Mouse (Mus musculus): ENCODE measurements around the gene Arhgap15. TPM values are rescaled to one million over a fixed set of nuclear protein-coding genes. Genes with fewer than 3 reads are reported as not detected.

Arhgap15 gene
- polyA plus RNA-seq, 1 experiment = 9.5 TPM

- H3K4me1 ChIP-seq (replicated peaks; ENCODE audit: control insufficient read depth, insufficient read depth, low read length) = no peaks in the 10 kb centered on the region
- no peak for DNase-seq
- H3K27ac ChIP-seq (ENCODE audit: control insufficient read depth, insufficient read depth, low read length) = no peak overlapping the region
- 97% methylated on average over 5 of the region's 5 CpGs for WGBS
- H3K36me3 ChIP-seq (ENCODE audit: control insufficient read depth, insufficient read depth, low read length) = no peaks in the 10 kb centered on the region
- TF ChIP-seq CTCF (IDR thresholded peaks at IDR 0.05; ENCODE audit: borderline replicate concordance, control insufficient read depth, extremely low read depth, insufficient read depth, low read length, poor library complexity) = no peak
- TF ChIP-seq POLR2A (IDR thresholded peaks at IDR 0.05; ENCODE audit: control insufficient read depth, extremely low read depth, insufficient read depth, low read length, poor library complexity) = no peak
- no peaks in the 10 kb centered on the region for H3K27me3 ChIP-seq (ENCODE audit: control insufficient read depth, insufficient read depth, low read length)
- no peak overlapping the region for H3K4me3 ChIP-seq (ENCODE audit: control insufficient read depth, insufficient read depth, low read length)
These were observed 599.2 kb downstream of the Arhgap15 start for GRCm38 (mm10) chr2:44347781-44348180.

- no peak for TF ChIP-seq POLR2A (IDR thresholded peaks at IDR 0.05; ENCODE audit: control insufficient read depth, extremely low read depth, insufficient read depth, low read length, poor library complexity)
- no peak for TF ChIP-seq CTCF (IDR thresholded peaks at IDR 0.05; ENCODE audit: borderline replicate concordance, control insufficient read depth, extremely low read depth, insufficient read depth, low read length, poor library complexity)
- Histone ChIP-seq H3K27ac (ENCODE audit: control insufficient read depth, insufficient read depth, low read length) (no peak overlapping the region), H3K36me3 (ENCODE audit: control insufficient read depth, insufficient read depth, low read length) (no peaks in the 10 kb centered on the region), H3K4me3 (ENCODE audit: control insufficient read depth, insufficient read depth, low read length) (no peak overlapping the region), H3K4me1 (replicated peaks; ENCODE audit: control insufficient read depth, insufficient read depth, low read length) (no peaks in the 10 kb centered on the region), H3K27me3 (ENCODE audit: control insufficient read depth, insufficient read depth, low read length) (no peaks in the 10 kb centered on the region)
- no peak for DNase-seq
- WGBS = 96% methylated on average over 2 of the region's 2 CpGs
These were observed 600.5 kb downstream of the Arhgap15 start for GRCm38 (mm10) chr2:44349101-44349500.

- no peaks in the 10 kb centered on the region for H3K4me1 ChIP-seq (replicated peaks; ENCODE audit: control insufficient read depth, insufficient read depth, low read length)
- 58% methylated on average over 7 of the region's 7 CpGs for WGBS
- H3K36me3 ChIP-seq (ENCODE audit: control insufficient read depth, insufficient read depth, low read length) = no peaks in the 10 kb centered on the region
- no peaks in the 10 kb centered on the region for H3K27me3 ChIP-seq (ENCODE audit: control insufficient read depth, insufficient read depth, low read length)
- no peak for TF ChIP-seq CTCF (IDR thresholded peaks at IDR 0.05; ENCODE audit: borderline replicate concordance, control insufficient read depth, extremely low read depth, insufficient read depth, low read length, poor library complexity)
- no peak for TF ChIP-seq POLR2A (IDR thresholded peaks at IDR 0.05; ENCODE audit: control insufficient read depth, extremely low read depth, insufficient read depth, low read length, poor library complexity)
- H3K27ac ChIP-seq (ENCODE audit: control insufficient read depth, insufficient read depth, low read length) = no peak overlapping the region
- no peak for DNase-seq
- H3K4me3 ChIP-seq (ENCODE audit: control insufficient read depth, insufficient read depth, low read length) = no peak overlapping the region
These were observed 604.3 kb downstream of the Arhgap15 start for GRCm38 (mm10) chr2:44352885-44353284.

- no peaks in the 10 kb centered on the region for H3K36me3 ChIP-seq (ENCODE audit: control insufficient read depth, insufficient read depth, low read length)
- no peak overlapping the region for H3K27ac ChIP-seq (ENCODE audit: control insufficient read depth, insufficient read depth, low read length)
- no peak overlapping the region for H3K4me3 ChIP-seq (ENCODE audit: control insufficient read depth, insufficient read depth, low read length)
- no peaks in the 10 kb centered on the region for H3K27me3 ChIP-seq (ENCODE audit: control insufficient read depth, insufficient read depth, low read length)
- DNase-seq = no peak
- H3K4me1 ChIP-seq (replicated peaks; ENCODE audit: control insufficient read depth, insufficient read depth, low read length) = no peaks in the 10 kb centered on the region
- WGBS = 95% methylated on average over 4 of the region's 4 CpGs
- no peak for TF ChIP-seq POLR2A (IDR thresholded peaks at IDR 0.05; ENCODE audit: control insufficient read depth, extremely low read depth, insufficient read depth, low read length, poor library complexity)
- TF ChIP-seq CTCF (IDR thresholded peaks at IDR 0.05; ENCODE audit: borderline replicate concordance, control insufficient read depth, extremely low read depth, insufficient read depth, low read length, poor library complexity) = no peak
These were observed 605.0 kb downstream of the Arhgap15 start for GRCm38 (mm10) chr2:44353594-44353993.

- DNase-seq = no peak
- 92% methylated on average over 4 of the region's 4 CpGs for WGBS
- Histone ChIP-seq H3K36me3 (ENCODE audit: control insufficient read depth, insufficient read depth, low read length) (no peaks in the 10 kb centered on the region), H3K27me3 (ENCODE audit: control insufficient read depth, insufficient read depth, low read length) (no peaks in the 10 kb centered on the region), H3K27ac (ENCODE audit: control insufficient read depth, insufficient read depth, low read length) (no peak overlapping the region), H3K4me3 (ENCODE audit: control insufficient read depth, insufficient read depth, low read length) (no peak overlapping the region), H3K4me1 (replicated peaks; ENCODE audit: control insufficient read depth, insufficient read depth, low read length) (no peaks in the 10 kb centered on the region)
- no peak for TF ChIP-seq POLR2A (IDR thresholded peaks at IDR 0.05; ENCODE audit: control insufficient read depth, extremely low read depth, insufficient read depth, low read length, poor library complexity)
- TF ChIP-seq CTCF (IDR thresholded peaks at IDR 0.05; ENCODE audit: borderline replicate concordance, control insufficient read depth, extremely low read depth, insufficient read depth, low read length, poor library complexity) = no peak
These were observed 606.2 kb downstream of the Arhgap15 start for GRCm38 (mm10) chr2:44354786-44355185.

GRCm38 (mm10) chr2:44355316-44355715, 606.7 kb downstream of the Arhgap15 start:
- Histone ChIP-seq H3K36me3 (ENCODE audit: control insufficient read depth, insufficient read depth, low read length) (no peaks in the 10 kb centered on the region), H3K27ac (ENCODE audit: control insufficient read depth, insufficient read depth, low read length) (no peak overlapping the region), H3K27me3 (ENCODE audit: control insufficient read depth, insufficient read depth, low read length) (no peaks in the 10 kb centered on the region), H3K4me3 (ENCODE audit: control insufficient read depth, insufficient read depth, low read length) (no peak overlapping the region), H3K4me1 (replicated peaks; ENCODE audit: control insufficient read depth, insufficient read depth, low read length) (no peaks in the 10 kb centered on the region)
- no peak for DNase-seq
- TF ChIP-seq CTCF (IDR thresholded peaks at IDR 0.05; ENCODE audit: borderline replicate concordance, control insufficient read depth, extremely low read depth, insufficient read depth, low read length, poor library complexity) (no peak), POLR2A (IDR thresholded peaks at IDR 0.05; ENCODE audit: control insufficient read depth, extremely low read depth, insufficient read depth, low read length, poor library complexity) (no peak)
- 95% methylated on average over 11 of the region's 11 CpGs for whole genome bisulfite sequencing

GRCm38 (mm10) chr2:44356248-44356886, 607.7 kb downstream of the Arhgap15 start:
- no peaks in the 10 kb centered on the region for H3K27me3 ChIP-seq (ENCODE audit: control insufficient read depth, insufficient read depth, low read length)
- no peak overlapping the region for H3K4me3 ChIP-seq (ENCODE audit: control insufficient read depth, insufficient read depth, low read length)
- H3K27ac ChIP-seq (ENCODE audit: control insufficient read depth, insufficient read depth, low read length) = no peak overlapping the region
- no peaks in the 10 kb centered on the region for H3K36me3 ChIP-seq (ENCODE audit: control insufficient read depth, insufficient read depth, low read length)
- no peak for DNase-seq
- H3K4me1 ChIP-seq (replicated peaks; ENCODE audit: control insufficient read depth, insufficient read depth, low read length) = no peaks in the 10 kb centered on the region
- 97% methylated on average over 5 of the region's 5 CpGs for WGBS
- TF ChIP-seq CTCF (IDR thresholded peaks at IDR 0.05; ENCODE audit: borderline replicate concordance, control insufficient read depth, extremely low read depth, insufficient read depth, low read length, poor library complexity) (no peak), POLR2A (IDR thresholded peaks at IDR 0.05; ENCODE audit: control insufficient read depth, extremely low read depth, insufficient read depth, low read length, poor library complexity) (no peak)
